13 mouse cellular contexts compared by ENCODE assay signal in the genomic region with DNA sequence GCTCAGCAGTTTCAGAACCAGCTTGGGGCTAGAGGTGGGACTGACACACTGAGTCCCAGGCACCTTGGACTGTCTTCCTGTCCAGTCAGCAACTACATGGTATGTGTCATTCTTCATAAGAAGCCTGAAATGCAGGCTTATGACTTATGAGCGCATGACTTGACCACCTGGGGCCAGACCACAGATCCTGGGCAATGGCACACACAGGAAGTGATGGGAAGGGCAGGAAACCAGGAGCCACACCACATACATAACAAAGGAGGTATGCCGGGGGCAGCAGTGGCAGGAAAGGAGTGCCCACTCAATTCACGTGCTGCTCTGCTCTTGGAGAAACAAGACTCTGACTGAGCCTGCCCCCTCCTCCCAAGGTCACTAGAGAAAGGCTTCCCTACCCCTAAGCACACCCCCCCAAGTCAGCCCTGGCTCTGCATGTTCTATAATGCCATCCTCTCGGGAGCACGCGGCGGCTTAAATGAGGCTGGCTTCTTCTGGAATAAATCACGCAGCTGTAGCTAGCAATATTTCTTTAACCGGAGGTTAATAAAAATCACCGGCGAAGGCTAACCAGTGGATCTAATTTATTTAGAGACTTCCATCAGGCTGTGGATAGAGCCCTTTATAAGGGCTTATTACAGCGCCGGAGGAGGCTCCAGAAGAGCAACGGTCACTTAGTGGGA.
DNase-seq lines count a peak whose midpoint lies in the region; ATAC-seq and TF ChIP-seq lines count a peak whose summit lies in the region.
"Had no signal": no experiment of that assay in that cellular context is flagged by ENCODE, and none has a peak within 500 bp of the region (broad histone marks: within the 10 kb centered on the region; RNA-seq: fewer than 3 reads in every experiment).

No protein-coding gene starts in this region.

- no peak for TF ChIP-seq CTCF in Patski (IDR thresholded peaks at IDR 0.05)

- in situ Hi-C loops in Patski (cut with MboI; ENCODE audit: low pct_unique_long_range_greater_than_20kb), result no loop called here

- CTCF ChIA-PET in Patski (lab: Charles Lee), result interaction anchor here (0.8 to 1.3 kb wide), 3 partner anchors 15 to 25 kb away, joined by 3 to 4 read pairs (median 3); no protein-coding TSS in a partner anchor

- POLR2A ChIA-PET in Patski (lab: Charles Lee), result interaction anchor here (1.2 to 1.6 kb wide), 2 partner anchors 9 to 19 kb away, joined by 3 read pairs; no protein-coding TSS in a partner anchor

- H3K27me3 ChIP-seq in kidney, embryonic 14.5 days (ENCODE audit: control insufficient read depth, insufficient read depth, low read length), result no peaks in the 10 kb centered on the region
- no peaks in the 10 kb centered on the region for H3K27me3 ChIP-seq in Patski
- H3K27me3 ChIP-seq in limb, embryonic 10.5 days (ENCODE audit: low read depth, poor library complexity, severe bottlenecking), result no peaks in the 10 kb centered on the region
- H3K27me3 ChIP-seq in neural tube, embryonic 15.5 days (replicated peaks), result no peaks in the 10 kb centered on the region
- H3K27me3 ChIP-seq: embryonic facial prominence, embryonic 13.5 days; heart, embryonic 13.5 days; lung, embryonic 15.5 days had no signal

- H3K9ac ChIP-seq in kidney, embryonic 14.5 days (ENCODE audit: low read depth, low read length), result no peak overlapping the region; the same call in 1 of the 2 replicates
- no peak overlapping the region for H3K9ac ChIP-seq in neural tube, embryonic 15.5 days (replicated peaks)
- H3K9ac ChIP-seq: embryonic facial prominence, embryonic 13.5 days; heart, embryonic 13.5 days; lung, embryonic 15.5 days had no signal

- DNase-seq in kidney, adult 9 months, result peak; percentile 34
- peak; percentile 27 for DNase-seq in Patski (ENCODE audit: low read depth, low spot score)
- DNase-seq in limb, embryonic 10.5 days (ENCODE audit: low spot score), result no peak
- DNase-seq in c-Kit-positive CD71-positive TER-119-positive erythroid progenitor cells, embryonic 14.5 days (ENCODE audit: low spot score), result no peak
- DNase-seq in embryo, embryonic 11 days, result no peak
- DNase-seq: adrenal gland, postnatal 25 days; cerebellum, adult 2 months; thymus, adult 2 months had no signal

- no peaks in the 10 kb centered on the region for H3K9me3 ChIP-seq in kidney, embryonic 14.5 days (ENCODE audit: control insufficient read depth, low read length)
- H3K9me3 ChIP-seq in limb, embryonic 10.5 days (replicated peaks), result no peaks in the 10 kb centered on the region
- no peaks in the 10 kb centered on the region for H3K9me3 ChIP-seq in neural tube, embryonic 15.5 days (replicated peaks)
- H3K9me3 ChIP-seq: embryonic facial prominence, embryonic 13.5 days; heart, embryonic 13.5 days; lung, embryonic 15.5 days had no signal

- ATAC-seq in kidney, embryonic 14.5 days (ENCODE audit: low FRiP score, low TSS enrichment), result no peak
- peak; percentile 30 for ATAC-seq in Patski
- ATAC-seq in neural tube, embryonic 15.5 days (ENCODE audit: low FRiP score), result no peak

- H3K36me3 ChIP-seq in kidney, embryonic 14.5 days (ENCODE audit: control insufficient read depth, insufficient read depth, low read length), result no peaks in the 10 kb centered on the region
- H3K36me3 ChIP-seq in limb, embryonic 10.5 days, result no peaks in the 10 kb centered on the region
- H3K36me3 ChIP-seq in neural tube, embryonic 15.5 days, result no peaks in the 10 kb centered on the region
- H3K36me3 ChIP-seq: embryonic facial prominence, embryonic 13.5 days; heart, embryonic 13.5 days; lung, embryonic 15.5 days had no signal

- no peak overlapping the region for H3K27ac ChIP-seq in kidney, embryonic 14.5 days (ENCODE audit: low read depth, low read length)
- 0 out of 2 replicates have a peak overlapping the region, but pooled peaks have one; percentile 0 for H3K27ac ChIP-seq in limb, embryonic 10.5 days
- H3K27ac ChIP-seq in neural tube, embryonic 15.5 days (replicated peaks), result peak overlapping the region; percentile 43
- H3K27ac ChIP-seq: embryonic facial prominence, embryonic 13.5 days; heart, embryonic 13.5 days; lung, embryonic 15.5 days had no signal

- WGBS in kidney, embryonic 14.5 days, result 50% methylated on average over 14 of the region's 14 CpGs
- 71% methylated on average over 14 of the region's 14 CpGs for WGBS in limb, embryonic 10.5 days
- 53% methylated on average over 14 of the region's 14 CpGs for WGBS in neural tube, embryonic 15.5 days

- peaks cover 27% of the 10 kb centered on the region for H3K4me1 ChIP-seq in kidney, embryonic 14.5 days (ENCODE audit: control insufficient read depth, insufficient read depth, low read length)
- peaks cover 31% of the 10 kb centered on the region for H3K4me1 ChIP-seq in limb, embryonic 10.5 days
- H3K4me1 ChIP-seq in neural tube, embryonic 15.5 days, result peaks cover 48% of the 10 kb centered on the region

- no peak overlapping the region for H3K4me2 ChIP-seq in kidney, embryonic 14.5 days (replicated peaks; ENCODE audit: low read depth, low read length)
- no peak overlapping the region for H3K4me2 ChIP-seq in neural tube, embryonic 15.5 days
- H3K4me2 ChIP-seq: embryonic facial prominence, embryonic 13.5 days; heart, embryonic 13.5 days; lung, embryonic 15.5 days had no signal

- H3K4me3 ChIP-seq in kidney, embryonic 14.5 days (ENCODE audit: low read length), result no peak overlapping the region
- no peak overlapping the region for H3K4me3 ChIP-seq in limb, embryonic 10.5 days
- H3K4me3 ChIP-seq in neural tube, embryonic 15.5 days (replicated peaks), result no peak overlapping the region
- H3K4me3 ChIP-seq: embryonic facial prominence, embryonic 13.5 days; heart, embryonic 13.5 days; lung, embryonic 15.5 days had no signal

Comparison
In these comparisons a context has a peak if more than half of its experiments do, and no peak if none do; other contexts are left out.
1. DNase-seq: peak in kidney, adult 9 months (single experiment) and Patski (single experiment); none in limb, embryonic 10.5 days (single experiment), c-Kit-positive CD71-positive TER-119-positive erythroid progenitor cells, embryonic 14.5 days (single experiment) and embryo, embryonic 11 days (single experiment).